Mouse (Mus musculus) C2C12 (cell line): ENCODE results near the gene Tmprss3.

Experiments used
- CTCF ChIP-seq: IDR thresholded peaks from one replicate; pipeline ENCODE4 v1.5.1; 2011; ENCODE audit not compliant: control insufficient read depth, insufficient read depth, insufficient read length
- MYOD1 ChIP-seq: IDR thresholded peaks from one replicate; pipeline ENCODE4 v1.6.1; 2011; ENCODE audit warnings: low read depth; ENCODE audit not compliant: control insufficient read depth, insufficient read length
- MYOG ChIP-seq: IDR thresholded peaks from one replicate; pipeline ENCODE4 v1.6.1; 2011; ENCODE audit not compliant: control insufficient read depth, insufficient read length; ENCODE audit errors: extremely low read depth
- USF1 ChIP-seq: IDR thresholded peaks from one replicate; pipeline ENCODE4 v1.6.1; 2011; ENCODE audit warnings: low read depth, mild to moderate bottlenecking, control low read depth, moderate library complexity

- TF ChIP-seq CTCF (no peak), MYOG (no peak), MYOD1 (no peak), USF1 (no peak)
These were observed 65.0 kb downstream of the Tmprss3 start for GRCm38 (mm10) chr17:31133776-31134175.
